Mouse (Mus musculus) gastrocnemius, postnatal 10 days (tissue): Measurements from ENCODE around the gene Reep3. TPM values are rescaled to one million over a fixed set of nuclear protein-coding genes. Genes with fewer than 3 reads are reported as not detected.

Experiments
- DNase-seq: peaks from one replicate; pipeline ENCODE4 v3.0.0; 2021; ENCODE audit warnings: mixed read lengths
- total RNA-seq, 2 experiments: library from RNA; stranded (reverse); gene quantifications; 2 replicates each; pipeline ENCODE4 v1.2.3; 2021

Gene Reep3
- total RNA-seq, 2 experiments from 2014 or later: 21.9 to 27.2 TPM

DNA sequence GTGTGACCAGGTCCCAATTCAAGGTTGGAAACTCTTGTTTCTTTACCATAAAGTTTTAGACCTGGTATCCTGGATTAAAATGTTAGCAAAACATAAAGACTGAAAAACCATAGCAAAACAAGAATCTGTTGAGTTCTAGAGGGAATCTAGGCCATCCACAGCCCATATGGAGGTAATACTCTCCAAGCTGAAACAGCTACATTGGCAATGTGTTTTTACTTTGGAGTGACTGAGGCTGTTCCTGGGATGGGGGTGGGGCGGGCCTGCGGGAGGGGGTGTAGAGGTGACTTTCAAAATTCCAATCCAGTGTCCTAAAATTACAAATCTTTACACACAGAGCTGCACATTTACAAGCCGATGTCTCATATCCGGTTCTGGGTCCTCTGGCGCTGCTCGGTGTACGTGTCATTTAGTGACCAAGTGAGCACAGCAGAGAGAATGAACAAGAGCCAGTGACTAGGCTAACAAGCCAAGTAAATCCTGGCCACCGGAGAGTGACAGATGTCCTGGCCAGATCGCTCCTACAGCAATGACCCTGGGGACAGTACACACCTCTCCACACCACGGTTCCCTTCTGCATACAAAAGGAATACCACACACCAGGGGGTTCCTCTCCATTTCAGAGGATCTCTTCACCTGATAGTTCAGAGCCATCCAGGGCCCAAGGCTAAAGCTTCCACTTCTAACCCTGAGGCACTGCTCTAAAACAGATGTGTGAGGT, 13.1 kb downstream of the Reep3 start:
- no peak for DNase-seq

DNA sequence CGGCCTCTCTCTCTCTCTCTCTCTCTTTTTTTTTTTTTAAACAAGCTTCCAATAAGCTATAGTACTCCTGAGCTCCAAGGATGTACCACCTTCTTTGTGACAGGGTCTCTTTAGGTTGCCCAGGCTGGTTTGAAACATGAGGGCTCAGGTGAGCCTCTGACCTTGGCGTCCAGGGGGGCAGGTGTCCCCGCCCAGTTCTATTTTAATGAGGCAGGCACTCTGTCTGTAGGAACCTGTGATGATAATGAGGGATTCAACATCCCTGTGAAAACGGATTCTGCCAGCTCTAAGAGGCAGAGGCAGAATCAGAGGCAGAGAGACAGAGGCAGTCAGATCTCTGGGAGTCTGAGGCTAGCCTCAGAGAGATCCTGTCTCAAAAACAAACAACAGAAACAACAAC, 14.2 kb downstream of the Reep3 start:
- DNase-seq: no peak

DNA sequence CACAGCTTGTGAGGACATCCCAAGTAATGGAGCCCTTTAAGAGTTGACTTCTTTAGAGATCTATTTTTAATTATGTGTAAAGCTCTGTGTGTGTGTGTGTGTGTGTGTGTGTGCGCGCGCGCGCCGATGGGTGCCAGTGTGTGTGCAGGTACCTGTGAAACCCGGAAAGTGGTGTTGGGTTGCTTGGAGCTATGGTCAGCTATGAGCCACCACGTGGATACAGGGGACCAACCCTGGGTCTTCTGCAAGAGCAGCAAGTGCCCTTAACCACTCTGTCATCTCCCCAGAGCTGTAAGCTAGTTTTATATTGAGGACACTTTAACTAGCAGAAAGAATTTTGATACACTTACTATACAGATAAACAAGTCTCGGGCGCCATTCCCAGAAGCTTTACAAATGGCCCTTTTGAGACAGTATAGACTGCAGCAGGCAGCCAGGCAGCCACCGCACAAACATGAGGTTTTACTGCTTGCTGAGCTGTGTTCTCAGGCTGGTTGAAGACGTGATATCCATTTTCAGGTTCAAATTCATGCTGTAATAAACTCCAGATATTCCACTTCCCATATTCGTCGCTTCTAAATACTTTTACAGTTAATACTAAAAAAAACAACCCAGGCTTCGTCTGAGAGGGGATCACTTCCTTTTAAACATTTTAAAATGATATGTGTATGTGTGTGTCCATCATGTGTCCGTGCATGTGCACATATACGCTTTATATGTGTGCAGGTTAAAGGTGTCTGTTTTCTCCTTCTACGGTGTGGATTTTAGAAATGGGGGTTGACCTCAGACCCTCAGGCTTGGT, 15.3 kb downstream of the Reep3 start:
- no peak for DNase-seq

DNA sequence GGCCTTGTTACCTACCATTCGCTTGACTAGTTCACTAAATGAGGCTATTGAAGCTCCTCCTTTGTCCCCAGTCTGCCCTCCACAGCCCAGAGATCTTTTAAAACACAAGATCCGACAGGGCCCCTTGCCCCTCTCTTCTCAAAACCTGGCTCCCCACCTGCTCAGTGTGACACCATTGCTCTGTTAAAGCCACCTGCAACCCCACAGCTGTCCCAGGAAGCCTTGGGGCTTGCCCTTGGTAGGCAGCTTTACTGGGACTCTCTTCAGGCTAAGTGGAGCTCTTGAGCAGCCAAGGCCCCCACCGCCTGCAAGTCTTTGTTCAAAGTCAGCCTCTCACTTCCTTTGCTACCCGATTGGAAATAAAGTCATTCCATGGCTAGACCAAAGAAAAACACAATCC, 17.7 kb downstream of the Reep3 start:
- DNase-seq: no peak

DNA sequence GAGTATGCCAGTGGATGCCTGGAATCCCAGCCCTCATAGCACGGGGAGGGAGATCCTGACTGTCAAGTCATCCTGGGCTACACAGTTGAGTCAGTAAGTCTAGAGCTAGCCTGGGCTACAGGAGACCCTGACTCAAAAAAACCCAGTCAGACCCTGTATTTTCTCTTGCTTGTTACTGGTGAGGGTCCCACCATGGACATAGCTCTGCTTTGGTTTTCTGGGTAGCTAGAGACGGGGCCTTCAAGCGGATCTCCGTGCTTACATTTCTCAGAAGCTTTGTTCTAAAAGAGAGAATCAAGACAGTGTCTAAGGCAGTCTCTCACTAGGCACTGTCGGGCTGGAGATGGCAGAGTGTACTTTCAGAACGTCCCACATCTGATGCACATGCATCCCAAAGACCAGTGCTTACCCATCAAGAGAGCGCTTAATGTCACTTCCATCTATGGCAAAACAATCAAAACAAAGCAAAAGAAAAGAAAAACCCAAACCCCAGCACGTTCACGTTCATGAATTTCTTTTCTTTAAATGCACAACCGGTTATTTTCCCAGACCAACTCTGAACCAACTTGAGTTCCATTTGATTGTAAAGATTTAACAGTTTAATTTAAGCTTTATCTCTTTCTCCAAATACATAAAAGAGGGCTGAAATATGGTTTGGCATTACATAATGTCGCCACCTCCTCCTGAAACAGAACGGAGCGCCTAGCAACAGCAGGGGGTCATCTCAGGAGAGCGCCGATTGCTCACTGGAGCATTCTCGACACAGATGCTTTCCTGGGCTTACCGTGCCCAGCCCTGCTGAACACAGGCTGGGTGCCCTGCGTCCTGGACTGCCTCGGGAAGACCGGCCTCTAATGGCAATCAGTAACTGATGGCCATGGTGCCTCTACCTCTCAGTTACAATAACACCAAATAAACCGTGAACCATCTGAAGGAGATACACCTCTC, 20.5 kb downstream of the Reep3 start:
- DNase-seq: no peak

DNA sequence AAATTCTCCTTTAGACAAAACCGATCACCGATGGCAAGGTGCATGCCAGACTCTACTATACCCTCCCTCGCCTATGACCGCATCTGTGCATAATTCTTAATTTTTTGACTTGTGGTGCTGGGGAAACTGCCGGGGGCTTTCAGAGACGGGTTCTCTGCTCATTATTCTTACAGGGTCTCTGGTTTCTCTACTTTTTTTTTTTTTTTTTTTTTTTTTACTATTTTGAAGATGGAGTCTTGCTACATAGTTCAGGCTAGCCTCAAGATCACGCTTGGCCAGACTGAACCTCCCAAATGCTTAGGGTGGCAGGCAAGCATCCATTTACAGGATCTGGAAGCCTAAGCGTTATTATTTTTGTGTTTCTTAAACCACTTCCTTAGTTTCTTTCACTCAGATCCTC, 23.2 kb downstream of the Reep3 start:
- DNase-seq: no peak

DNA sequence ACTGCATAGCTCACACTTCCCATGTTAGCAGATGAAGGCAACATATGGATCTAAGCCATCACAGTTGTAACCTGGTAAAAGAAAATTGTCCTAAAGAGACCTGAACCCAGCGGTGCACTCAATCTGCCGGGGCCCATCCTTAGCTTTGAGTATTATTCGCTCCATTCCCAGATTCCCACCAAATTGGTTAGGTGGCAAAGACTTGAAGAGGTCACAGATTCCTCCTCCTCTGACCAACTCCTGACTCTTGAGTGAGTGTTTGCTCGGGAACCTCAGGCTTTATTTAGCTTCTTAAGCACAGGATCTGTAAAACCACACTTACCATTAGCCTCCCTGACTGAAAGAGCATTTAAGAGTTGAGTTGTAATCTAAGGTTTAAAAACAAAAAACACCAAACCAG, 24.1 kb downstream of the Reep3 start:
- no peak for DNase-seq

DNA sequence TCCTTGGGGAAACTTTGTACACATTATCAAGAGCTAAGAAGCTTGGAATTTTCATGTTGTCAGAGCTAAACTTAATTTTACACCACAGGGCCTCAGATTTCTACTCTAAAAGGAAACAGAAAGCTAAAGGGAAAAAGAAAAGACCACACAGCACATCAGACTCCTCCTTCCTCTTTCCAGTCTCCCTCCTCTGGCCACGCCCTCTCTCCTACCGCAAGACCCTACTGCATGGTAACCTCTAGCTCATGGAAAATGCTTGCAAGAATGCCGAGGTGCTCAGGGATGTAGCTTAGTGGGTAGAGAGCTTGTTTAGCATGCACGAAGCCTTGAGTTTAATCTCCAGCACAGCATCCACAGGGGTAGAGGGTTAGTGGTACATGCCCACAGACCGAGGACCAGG, 24.9 kb downstream of the Reep3 start:
- DNase-seq: no peak

DNA sequence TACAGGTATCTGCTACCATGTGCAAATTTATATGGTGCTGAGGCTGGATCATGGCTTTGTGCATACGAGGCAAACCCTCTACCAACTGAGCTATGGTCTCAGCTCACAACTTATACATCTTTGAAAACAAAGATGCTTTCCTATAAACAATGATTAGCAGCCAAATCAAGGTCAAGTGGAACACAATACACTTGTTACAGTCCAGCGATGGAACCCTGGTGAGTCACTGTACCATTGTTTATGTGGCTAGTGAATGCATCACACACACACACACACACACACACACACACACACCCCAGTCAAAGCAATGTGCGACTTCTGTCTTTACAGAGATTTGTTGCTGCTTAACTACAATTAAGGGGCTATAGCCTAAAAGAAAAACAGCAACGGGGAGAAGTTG, 25.4 kb downstream of the Reep3 start:
- no peak for DNase-seq

DNA sequence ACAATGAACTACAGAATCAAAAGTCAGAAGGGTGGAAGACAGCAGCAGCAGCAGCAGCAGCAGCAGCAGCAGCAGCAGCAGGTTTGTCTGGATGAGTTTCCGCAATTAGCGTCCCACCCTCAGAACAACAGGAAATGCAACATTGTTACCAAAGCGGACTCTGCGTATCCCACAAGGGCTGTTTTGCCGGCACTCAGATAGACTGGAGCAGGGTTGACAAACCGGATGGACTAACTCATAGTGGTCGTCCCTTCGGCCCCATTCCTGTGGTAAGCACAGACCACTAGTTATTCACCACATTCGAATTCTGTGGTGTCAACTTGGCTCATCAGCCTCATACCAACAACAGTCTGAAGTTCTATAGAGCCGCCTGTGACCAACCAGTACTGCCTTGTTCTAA, 27.7 kb downstream of the Reep3 start:
- DNase-seq: no peak

DNA sequence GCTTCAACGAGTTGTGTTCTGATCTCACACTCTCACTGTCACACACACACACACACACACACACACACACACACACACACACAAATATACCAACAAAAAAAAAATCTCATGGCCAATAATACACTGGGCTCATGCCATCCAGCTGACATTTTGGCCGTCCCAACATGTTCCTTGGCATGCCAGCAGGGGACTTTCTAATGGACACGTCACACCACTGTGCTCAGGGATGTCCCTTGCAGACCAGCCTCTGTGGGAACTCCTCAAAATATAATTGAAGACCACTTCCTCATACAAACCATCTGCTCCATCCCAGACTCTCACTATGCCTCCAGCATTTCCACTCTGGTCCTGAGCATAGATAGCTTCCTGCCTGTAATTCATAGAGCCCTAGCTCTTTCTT, 30.3 kb downstream of the Reep3 start:
- DNase-seq: no peak

DNA sequence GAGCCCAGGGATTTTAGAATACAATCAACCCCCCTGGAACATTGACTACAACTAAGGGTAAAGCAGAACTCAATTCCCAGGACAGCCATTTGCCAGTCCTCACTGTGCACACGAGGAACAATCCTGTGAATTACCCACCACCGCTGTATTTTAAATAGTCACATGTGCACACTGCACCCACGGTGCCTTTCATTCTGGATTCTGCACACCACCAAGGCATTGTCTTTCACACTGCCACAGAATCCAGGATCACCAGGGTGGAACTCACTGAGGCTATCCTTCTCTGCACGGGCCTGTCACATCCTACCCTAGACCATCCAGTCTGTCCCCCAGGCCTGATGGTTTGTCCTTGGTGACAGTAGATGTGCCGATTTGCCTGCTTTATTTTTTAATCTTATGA, 30.8 kb downstream of the Reep3 start:
- no peak for DNase-seq

DNA sequence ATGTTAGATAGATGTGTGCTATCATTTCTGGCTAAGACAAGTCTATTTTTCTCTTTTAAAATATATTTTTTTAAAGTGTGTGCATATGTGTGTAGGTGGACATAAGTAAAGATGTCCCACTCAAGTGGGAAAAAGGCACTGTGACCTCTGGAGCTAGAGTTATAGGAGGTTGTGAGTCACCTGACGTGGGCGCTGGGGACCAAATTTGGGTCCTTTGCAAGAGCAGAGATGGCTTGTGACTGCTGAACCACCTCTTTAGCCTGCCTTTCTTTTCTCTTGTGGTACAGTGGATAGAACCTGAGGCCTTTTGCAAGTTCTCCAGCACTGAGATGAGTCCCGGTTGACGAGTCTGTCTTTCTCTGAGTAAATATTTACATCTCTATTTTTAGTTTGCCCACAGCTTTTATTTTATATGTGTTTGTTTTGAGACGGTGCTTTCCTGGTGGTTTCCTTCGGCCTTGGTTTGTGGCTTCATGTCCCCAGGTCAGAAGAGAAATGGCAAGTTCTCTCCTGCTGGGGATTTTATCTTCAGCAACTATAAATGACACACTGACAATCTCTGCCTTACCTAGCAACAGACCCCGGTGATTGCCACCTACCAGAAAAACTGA, 31.4 kb downstream of the Reep3 start:
- DNase-seq: no peak

DNA sequence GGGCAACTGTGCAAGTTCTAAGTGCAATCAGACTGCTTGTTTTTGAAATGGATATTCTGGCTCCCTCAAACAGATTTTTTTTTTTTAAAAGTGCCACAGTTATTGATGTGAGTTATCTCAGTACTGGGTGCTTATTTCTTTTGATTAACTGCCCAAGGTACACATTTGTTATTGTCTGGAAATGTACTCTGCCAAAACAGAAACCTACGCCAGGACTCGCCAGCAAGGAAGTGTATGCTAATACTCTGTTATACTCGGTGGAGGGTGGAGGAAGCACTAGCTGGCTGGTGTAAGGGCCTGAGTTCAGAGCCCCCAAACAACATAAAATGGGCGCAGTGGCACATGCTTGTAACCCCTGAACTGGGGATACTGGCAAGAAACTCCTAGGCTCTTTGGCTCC, 34.9 kb downstream of the Reep3 start:
- no peak for DNase-seq

DNA sequence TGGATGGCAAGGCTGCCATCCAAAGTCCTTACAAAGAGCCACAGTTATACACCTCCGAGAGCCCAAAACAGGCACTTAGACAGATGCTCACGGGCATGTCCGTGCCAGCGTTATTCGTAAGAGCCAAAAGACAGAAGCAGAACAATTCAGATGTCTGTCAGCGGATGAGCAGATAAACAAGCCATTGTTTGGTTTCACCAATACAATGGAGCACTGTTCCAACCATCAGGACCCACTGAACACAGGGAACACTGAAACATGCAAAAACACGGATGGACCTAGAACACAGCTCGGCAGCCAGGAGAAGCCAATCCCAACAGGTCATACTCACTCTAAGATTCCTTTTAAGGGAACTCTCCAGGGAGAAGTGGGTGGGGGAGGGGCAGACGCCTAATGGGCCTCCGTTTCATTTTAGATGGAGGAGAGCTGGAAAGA, 35.4 kb downstream of the Reep3 start:
- peak; percentile 29 for DNase-seq

DNA sequence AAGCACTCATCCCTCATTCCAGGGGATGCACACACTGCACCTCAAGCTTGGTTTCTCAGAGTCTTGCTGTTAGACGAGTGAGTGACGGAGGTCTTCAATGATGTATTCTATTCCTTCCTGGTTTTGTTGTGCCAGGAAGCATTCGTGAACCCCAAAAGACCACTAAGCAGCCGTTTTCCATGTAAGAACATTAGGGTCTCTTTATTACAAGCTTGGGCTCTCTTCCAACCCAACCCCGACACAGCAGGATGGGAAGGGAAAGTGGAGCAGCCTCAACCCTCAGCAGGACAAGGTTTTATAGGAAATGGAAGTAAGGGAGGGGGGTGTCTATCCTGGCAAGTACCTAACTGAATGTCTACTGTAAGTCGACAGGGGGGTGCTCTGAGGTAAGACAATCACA, 38.0 kb downstream of the Reep3 start:
- no peak for DNase-seq

DNA sequence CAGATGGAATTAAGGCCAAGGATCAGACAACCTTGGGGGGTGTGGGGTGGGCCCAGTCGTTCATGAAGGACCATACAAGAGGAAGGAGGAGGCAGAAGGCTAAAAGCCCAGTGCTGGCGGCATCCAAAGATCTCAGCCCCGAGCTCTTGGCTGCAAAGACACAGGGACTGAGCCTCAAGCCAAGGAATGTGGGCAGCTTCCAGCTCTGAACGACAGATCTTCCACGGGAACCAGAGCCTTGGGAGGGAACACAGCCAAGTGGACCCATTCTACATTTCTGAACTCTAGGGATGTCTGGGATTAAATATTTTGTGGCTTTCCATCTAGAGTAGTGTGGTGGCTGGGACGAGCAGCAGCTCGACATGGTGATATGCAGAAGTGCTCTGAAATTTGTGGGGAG, 38.4 kb downstream of the Reep3 start:
- peak; percentile 69 for DNase-seq

DNA sequence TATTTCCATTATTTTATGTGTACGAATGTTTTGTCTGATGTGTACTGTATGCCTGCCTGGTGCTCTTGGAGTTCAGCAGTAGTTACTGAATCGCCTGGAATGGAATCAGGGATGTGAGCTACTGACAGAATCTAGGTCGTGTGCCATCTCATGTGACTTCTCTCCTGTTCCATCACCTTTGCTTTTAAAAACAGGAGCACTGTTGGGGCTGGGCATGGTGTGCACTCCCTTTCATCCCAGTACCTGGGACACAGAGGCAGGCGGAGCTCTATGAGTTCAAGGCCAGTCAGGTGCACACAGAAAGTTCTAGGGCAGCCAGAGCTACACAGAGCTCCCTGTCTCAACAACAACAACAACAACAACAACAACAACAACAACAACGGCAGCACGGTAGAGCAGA, 39.0 kb downstream of the Reep3 start:
- no peak for DNase-seq

DNA sequence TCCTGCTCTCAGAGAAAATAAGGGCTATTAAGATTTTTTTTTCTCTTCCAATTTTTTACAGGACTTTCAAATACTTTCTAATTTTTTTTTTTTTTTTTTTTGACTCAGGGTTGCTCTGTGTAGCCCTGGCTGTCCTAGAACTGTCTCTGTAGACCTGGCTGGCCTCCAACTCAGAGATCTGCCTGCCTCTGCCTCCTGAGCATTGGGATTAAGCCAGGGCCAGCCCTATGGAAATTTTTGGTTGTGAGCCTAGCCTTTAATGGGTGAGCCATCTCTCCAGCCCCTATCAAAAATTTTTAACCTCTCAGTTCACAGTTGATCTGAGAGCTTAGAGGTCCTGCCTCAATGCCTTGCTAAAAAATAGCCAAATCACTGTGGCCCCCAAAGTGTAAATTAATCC, 39.5 kb downstream of the Reep3 start:
- DNase-seq: no peak

DNA sequence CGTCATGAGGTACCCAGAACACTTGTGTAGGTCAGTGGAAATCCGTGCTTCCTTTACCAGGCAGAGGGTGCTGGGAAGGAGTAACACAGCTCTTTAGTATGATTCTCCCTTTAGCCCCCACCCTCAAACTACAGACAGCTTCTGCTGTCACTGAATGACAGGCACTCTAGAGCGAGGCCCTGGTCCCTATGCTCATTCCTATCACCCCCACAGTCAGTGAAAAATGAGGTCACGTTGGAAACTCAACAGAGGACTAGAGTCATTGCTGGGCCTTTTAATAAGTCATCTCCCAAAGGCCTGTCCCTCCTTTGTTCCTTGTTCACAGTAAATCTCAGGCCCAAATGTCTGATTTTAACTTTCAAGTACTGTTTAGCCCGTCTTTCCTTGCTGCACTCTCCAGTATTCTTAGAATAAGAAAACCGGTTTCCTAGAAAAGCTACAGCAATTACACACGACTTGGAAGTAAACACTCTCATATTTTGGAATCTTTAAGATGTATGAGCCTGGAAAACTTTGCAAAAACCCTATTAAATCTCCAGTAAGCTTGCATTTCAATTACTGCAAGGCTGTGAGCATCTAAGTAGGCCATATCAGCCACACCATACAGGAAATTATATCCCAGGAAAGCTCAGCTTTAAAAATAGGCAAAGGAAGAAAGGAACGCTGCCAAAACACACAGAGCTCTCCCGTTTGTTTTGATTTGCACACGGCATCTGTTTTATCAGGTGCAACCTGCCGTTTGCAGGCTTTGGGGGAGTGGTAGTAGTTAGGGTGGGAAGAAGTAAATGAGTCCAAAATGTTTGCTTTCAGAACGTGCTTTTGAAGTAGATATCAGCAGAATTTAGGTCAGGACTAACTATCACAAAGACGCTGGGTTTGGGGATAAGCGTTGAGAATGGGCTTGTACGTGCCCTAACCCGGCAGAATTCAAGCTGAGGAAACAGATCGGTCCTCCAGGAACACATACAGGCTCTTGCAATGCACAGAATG, 40.6 kb downstream of the Reep3 start:
- no peak for DNase-seq

DNA sequence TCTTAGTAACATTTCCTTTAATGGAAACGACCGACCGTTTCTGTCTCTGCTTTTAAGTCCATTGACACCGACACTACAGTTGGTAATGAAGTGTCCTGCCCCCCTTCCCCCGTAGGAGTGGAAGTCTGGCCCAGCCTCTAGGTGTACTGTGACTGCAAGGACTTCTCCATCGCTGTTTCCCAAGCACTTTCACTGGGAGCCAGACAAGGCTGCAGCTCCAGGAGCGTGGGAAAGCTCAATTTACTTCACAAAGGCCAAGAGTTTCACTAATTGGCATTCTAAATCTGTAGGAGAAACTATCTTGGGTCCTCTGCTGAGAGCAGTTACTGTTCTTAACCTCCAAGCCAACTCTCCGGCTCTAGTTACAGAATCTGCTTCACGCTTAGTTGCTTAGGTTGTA, 43.3 kb downstream of the Reep3 start:
- no peak for DNase-seq
